Mouse (Mus musculus) kidney, adult 11 months (tissue): ENCODE measurements at regions not wholly inside any gene's neighbourhood (a gene's known extent, or its start where the extent isn't known, plus 50 kb on each side); places are given as distances from the start of the nearest gene placed in this dataset.

Experiments used
- DNase-seq: peaks from one replicate; pipeline ENCODE4 v3.0.0; 2022

GRCm38 (mm10) chr11:71674319-71674718 lies 75.4 kb upstream of the Wscd1 start:
- DNase-seq: peak; percentile 61

GRCm38 (mm10) chr11:71675714-71676313 lies 73.9 kb upstream of the Wscd1 start:
- no peak for DNase-seq

DNA sequence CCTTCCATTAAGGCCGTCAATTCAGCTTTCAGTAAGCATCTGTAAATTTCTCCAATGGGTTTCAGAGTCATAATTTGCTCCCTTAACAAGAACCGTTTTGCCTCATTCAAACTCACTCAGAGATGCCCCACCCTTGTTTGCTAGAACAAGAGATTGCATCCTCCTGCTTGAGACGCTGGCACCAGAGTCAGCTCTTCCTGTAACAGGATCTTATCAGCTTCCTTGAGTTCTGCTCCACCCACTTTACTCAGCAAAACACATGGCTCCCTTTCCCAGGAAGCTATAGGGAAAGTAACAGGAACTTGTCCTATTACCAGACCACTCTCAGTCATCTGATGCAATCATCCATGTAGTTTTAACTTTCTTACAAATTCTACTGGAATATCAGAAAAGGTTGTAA lies 52.7 kb upstream of the Wscd1 start:
- no peak for DNase-seq

DNA sequence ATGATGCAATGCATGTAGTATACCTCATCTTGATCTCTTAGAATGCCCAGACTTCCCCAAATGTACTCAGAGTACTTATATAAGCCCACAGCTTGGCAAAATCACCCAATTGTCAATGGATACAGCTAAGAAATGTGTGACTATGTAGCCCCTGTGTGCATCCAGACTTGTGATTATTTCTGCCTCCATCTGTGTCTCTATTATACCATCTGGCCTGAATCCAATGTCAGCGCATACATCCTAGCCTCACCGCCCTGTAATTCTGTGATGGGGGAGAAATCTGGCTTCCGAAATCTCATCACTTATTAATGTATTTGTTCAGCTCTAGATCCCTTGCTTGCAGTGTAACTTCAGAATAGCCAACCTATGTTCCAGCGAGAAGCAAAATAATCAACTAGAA lies 50.9 kb upstream of the Wscd1 start:
- no peak for DNase-seq
